Mouse (Mus musculus) frontal cortex, postnatal 25 days (tissue): ENCODE results near the gene Ifi47.

ENCODE experiments used
- DNase-seq, 2 experiments: peaks; one replicate each; pipeline ENCODE4 v3.0.0; 2022; ENCODE audit warnings: low spot score in 2 of 2

Ifi47 gene

GRCm38 (mm10) chr11:49089735-49090507 is 13.5 kb downstream of the Ifi47 start:
- DNase-seq: no peak

- no peak for DNase-seq
Observed at GRCm38 (mm10) chr11:49090551-49090950, 14.2 kb downstream of the Ifi47 start.

GRCm38 (mm10) chr11:49091171-49091570 is 14.8 kb downstream of the Ifi47 start:
- no peak for DNase-seq

GRCm38 (mm10) chr11:49092053-49092586 is 15.7 kb downstream of the Ifi47 start:
- no peak for DNase-seq

DNA sequence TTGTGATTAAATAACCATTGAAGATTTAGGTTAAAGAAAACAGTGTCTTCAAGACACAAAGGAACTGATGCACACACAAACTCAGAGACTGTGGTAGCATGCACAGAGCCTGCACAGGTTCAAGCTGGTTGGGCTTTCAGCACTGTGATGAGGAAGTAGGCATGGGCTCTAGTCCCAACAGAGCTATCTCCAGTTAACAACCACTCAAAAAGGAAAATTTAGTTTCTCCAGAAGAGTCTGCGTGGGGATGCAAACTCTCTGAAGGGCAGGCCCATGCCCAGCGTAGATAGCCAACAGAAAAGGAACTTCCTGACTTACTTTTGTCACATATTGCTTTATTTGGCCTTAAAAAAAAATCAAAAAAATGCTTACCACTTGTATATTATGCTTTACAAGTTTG is 16.4 kb downstream of the Ifi47 start:
- no peak for DNase-seq

DNA sequence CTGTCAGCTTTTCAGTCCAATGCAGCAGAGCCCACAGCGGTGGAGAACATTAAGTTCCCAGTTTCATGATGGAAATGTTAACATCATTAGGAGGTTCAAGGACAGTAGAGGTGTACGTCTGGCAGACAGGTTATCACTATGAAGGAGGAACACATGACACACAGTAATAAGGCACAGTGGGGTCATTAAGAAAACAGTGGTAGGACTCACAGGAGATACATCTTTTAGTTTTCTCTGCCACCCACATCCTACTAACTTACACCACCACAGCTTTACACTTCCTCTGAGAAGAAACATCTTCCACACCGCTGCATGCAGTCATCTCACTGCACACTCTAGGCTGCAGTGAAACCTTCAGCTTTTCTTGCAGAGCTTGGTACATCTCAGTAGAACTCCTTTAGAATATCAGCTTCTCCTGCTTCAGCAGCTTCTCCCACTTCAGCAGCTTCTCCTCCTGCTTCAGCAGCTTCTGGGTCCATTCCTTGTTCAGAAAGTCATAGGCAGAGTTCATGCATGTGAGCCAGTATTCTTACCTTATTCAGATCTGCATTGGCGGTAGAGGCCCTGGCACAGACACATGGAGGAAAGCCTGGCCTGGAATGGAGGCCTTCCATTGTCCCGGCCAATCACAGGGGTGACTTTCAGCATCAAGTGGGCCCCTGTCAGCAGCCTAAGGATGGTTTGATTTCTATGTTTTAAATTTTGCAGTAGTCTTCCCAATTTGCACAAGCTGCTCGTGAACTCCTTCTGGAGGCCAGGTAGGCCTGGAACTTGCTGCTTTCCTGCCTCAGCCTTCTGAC is 17.7 kb downstream of the Ifi47 start:
- no peak for DNase-seq

DNA sequence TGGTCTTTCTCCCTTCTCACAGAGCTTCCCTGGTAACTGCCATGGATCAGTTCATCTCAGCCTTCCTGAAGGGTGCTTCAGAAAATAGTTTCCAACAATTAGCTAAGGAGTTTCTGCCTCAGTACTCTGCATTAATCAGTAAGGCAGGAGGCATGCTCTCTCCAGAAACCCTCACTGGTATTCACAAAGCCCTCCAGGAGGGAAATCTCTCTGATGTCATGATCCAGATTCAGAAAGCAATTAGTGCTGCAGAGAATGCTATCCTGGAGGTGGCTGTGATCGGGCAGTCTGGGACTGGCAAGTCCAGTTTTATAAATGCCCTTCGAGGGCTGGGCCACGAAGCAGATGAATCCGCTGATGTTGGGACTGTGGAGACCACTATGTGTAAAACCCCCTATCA is 19.0 kb downstream of the Ifi47 start:
- DNase-seq: no peak

DNA sequence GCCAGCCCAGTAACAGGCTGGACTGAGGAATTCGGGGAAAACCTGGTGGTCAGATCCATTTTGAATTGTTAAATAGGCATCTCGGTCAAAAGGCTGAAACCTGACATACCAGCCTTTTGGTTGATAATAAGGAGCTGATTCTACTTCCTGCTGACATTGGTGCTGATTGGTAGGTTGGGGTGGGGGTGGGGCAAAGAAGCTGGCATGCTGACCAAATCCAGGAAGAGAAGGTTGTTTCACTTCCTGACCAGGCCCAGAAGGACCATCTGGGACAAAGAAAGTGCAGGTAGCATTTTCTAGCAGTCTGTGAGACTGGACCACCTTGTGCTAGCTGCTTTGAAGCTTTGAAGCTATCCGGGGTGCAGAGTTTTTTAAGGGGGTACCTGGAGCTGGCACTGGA is 24.0 kb downstream of the Ifi47 start:
- no peak for DNase-seq

DNA sequence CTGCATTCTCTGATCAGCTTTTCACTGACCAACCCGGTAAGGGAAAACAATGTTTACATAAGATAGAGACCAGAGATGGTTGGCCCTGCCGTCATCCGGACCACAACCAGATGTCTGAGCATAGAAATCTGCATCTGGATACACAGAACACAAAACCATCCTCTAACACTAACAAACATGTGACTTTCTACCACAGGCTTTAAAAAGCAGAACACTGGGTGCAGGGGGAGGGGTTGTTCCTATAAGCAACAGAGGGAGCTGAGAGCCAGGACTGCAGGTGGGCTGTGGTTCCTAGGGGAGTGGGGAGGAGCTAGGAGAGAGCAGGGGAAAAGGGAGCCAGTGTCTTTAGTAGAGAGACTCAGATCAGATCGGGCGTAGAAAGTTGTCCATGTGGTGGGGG is 25.1 kb downstream of the Ifi47 start:
- no peak for DNase-seq

- DNase-seq: peak; percentile 81 to 88
Observed at GRCm38 (mm10) chr11:49103047-49103693, 26.8 kb downstream of the Ifi47 start.

GRCm38 (mm10) chr11:49105752-49106151 is 29.4 kb downstream of the Ifi47 start:
- DNase-seq: no peak

DNA sequence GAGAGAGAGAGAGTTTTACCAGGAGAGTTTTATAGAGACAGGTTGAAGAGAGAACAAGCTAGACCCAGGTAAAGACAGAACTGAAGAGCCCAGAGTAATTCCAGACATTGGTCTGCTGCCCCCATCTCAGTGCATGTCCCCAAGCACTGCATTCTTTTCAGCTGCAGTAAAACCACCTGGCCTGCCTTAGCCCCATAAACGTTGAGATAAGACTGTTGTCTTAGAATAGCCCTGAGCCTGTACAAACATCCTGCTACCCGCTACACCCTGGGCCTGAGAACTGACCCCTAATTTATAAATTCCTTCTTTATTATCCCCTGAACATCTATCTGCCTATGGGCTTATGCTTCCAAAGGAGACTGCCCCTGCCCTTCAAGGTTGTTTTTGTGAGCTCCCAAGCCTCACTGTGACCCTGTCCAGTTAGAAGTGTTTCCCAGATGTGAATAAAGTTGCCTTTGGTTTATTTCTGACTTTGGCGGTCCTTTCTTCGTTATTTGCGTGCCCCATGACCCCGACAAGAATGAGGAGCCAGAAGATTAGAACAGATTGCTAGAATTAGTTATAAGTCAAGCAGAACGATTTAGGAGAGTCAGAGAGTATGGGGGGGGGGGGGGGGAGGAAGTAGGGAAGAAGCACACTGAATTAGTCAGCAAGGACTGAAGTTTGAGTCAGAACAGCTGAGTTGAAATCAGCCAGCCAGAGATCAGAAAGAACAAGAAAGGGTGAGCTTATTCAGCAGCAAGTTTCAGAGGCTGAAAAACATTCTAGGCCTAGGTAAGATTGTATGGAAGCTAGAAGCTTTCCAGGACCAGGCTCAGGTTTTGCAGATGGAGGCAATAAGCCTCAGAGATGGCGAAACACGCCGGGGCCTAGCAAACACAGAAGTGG is 31.5 kb downstream of the Ifi47 start:
- DNase-seq: no peak

GRCm38 (mm10) chr11:49108833-49109232 is 32.4 kb downstream of the Ifi47 start:
- DNase-seq: no peak

DNA sequence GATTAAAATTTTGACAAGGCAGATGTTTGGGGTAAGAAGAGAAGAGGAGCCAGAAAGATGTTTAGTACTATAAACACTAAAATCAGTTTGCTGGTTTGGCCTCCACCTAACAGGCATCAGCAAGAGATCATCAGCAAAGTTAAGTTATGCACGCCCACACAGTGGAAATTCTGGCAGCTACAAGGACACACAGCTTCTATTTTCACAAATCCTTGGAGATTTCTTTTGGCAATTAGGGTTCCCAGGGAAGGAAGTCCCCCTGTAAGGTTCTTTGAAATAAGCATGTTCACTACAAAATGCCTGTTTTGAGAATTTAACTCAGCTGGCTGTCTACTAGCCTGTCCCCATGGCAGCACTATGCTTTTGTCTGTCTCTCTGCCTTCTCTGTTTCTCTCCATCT is 34.6 kb downstream of the Ifi47 start:
- no peak for DNase-seq

- no peak for DNase-seq
Observed at GRCm38 (mm10) chr11:49112624-49113219, 36.3 kb downstream of the Ifi47 start.

GRCm38 (mm10) chr11:49114158-49114557 is 37.8 kb downstream of the Ifi47 start:
- no peak for DNase-seq

DNA sequence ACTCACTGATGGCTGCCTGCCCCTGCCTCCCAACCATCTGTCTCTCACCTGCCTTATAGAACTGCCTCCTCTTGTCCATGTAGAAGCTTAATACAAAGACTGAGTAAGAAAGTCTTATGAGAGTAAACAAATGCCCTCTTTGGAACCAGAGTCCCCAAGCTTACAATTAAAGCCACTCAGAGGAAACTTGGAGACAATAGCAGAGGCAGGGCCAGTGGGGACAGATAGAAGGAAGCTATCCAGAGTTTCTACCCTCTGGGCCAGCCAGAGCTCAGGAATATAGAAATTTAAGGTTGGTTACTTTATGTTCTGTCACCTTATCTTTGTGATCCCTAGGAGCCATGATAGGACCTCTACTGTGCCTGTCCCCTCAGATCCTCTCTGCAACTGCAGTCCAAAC is 38.4 kb downstream of the Ifi47 start, which contains the start of gene Olfr1396:
Olfr1396 (minus strand) TSS at position 101 of the 400 bp plus-strand sequence.
- DNase-seq: no peak

DNA sequence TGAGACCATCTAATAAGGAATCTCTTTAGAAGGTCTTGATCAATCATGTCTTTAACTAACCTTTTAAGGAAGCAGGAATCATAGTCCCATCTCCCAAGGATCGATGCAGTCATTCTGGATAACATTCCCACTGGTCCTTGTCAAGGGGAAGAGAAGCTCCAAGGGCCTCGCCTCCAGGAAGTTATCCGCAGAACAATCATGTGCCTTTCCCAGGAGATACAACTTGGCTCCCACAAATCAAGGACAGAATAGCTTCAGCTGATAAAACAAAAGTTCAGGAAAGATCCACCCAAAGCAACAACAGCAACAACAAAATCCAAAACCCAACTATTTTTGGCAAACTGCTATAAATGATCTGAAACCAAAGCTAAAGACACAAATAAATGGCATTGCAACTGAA is 43.2 kb downstream of the Ifi47 start:
- no peak for DNase-seq

DNA sequence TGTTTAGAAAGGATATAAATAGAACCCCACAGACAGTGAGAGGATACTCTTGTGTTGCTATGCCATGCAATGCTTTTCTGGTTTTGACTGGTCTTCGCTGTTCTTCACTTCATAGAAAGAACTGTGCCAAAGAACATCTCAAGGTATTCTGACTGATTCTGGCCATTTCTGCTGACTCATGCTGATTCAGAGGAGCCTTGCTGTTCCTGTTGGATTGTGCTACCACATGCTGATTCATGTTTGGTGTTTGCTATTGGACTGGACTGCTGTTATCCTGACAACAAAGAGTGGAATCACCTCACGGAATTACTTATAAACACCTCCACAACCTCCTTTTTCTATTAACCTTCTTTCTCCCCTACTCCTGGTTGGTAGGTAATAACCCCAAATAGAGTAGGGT is 47.8 kb downstream of the Ifi47 start:
- no peak for DNase-seq

DNA sequence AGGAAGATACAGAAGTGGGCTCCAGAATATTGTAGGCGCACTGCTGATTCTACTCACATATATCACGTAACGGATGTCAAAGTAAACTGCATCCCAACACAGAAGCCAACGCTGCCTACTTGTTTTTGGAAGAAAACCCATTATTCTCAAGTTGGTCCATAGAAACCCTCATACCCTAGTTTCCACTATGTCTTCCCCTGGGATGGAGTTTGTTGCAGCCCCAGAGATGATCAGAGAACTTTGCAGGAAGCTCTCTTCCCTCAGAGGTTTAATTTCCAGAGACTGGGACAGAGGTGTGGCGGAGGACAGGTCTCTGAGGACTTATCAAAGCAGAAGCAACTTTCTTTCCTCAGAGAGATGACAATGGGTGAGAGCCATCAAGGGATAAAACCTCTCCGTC is 65.6 kb downstream of the Ifi47 start, which contains the start of gene Olfr1395:
Olfr1395 (plus strand) TSS at position 301 of the 400 bp plus-strand sequence.
- DNase-seq: no peak
